Mouse (Mus musculus): Measurements from ENCODE around the gene Gm3629. TPM values are rescaled to one million over a fixed set of nuclear protein-coding genes. Genes with fewer than 3 reads are reported as not detected.
"Not testable (repeated sequence)": the region's sequence is repeated elsewhere in the genome, so short reads cannot be mapped to it uniquely, and the experiment has no call there.

The Gm3629 gene
- polyA plus RNA-seq (2014; fragmentation: Nextera tagmentation; extraction: Ambion mirVana) = 0.42 and 1.5 TPM in 2 replicates

DNA sequence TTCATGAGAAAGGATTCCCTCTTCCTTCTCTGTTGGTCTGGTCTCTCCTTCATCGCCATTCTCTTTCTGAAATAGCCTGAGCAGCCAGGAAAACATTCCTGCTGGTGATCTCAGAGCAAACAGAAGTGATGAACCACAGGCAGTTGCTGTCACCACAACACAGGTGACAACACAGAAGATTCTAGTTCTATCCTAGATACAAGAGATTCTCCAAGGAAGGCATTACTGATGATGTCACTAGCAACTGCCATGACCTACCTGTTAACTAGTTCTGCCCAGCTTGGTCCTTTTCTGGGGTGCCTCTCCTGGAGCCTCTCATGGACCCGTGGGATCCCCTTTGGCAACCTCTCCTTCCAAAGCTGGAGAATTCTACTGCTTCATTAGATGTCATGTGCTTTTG is at the start of gene Gm3629:
TSS of gene Gm3629 (minus strand) at position 101 of the 400 bp plus-strand sequence.
- H3K27me3 ChIP-seq (ENCODE audit: control insufficient read depth, insufficient read depth, low read length); H3K36me3 ChIP-seq (ENCODE audit: control insufficient read depth, insufficient read depth, low read length); H3K4me2 ChIP-seq; H3K9ac ChIP-seq (ENCODE audit: low read depth, low read length); ATAC-seq (replicated peaks; ENCODE audit: insufficient number of reproducible peaks, low FRiP score, low TSS enrichment); H3K4me1 ChIP-seq (ENCODE audit: control insufficient read depth, insufficient read depth, low read length); H3K27ac ChIP-seq (ENCODE audit: low read depth, low read length); H3K9me3 ChIP-seq (replicated peaks; ENCODE audit: control insufficient read depth, low read length); H3K4me3 ChIP-seq (ENCODE audit: low read depth, low read length): not testable (repeated sequence)
- 13% methylated on average over 1 of the region's 2 CpGs for WGBS (ENCODE audit: insufficient replicate concordance)

DNA sequence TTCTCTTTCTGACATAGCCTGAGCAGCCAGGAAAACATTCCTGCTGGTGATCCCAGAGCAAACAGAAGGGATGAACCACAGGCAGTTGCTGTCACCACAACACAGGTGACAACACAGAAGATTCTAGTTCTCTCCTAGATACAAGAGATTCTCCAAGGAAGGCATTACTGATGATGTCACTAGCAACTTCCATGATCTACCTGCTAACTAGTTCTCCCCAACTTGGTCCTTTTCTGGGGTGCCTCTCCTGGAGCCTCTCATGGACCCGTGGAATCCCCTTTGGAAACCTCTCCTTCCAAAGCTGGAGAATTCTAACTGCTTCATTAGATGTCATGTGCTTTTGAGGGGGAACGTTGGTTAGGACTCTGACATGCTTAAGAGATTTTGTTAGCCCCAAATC is 31.9 kb upstream of the Gm3629 start, which contains the start of gene Gm3460:
TSS of gene Gm3460 (minus strand) at position 101 of the 400 bp plus-strand sequence.
- not testable (repeated sequence) for H3K4me1 ChIP-seq (ENCODE audit: control insufficient read depth, insufficient read depth, low read length); H3K4me3 ChIP-seq (ENCODE audit: low read depth, low read length); H3K27ac ChIP-seq (ENCODE audit: low read depth, low read length); H3K4me2 ChIP-seq; H3K36me3 ChIP-seq (ENCODE audit: control insufficient read depth, insufficient read depth, low read length); ATAC-seq (replicated peaks; ENCODE audit: insufficient number of reproducible peaks, low FRiP score, low TSS enrichment); H3K9ac ChIP-seq (ENCODE audit: low read depth, low read length); H3K27me3 ChIP-seq (ENCODE audit: control insufficient read depth, insufficient read depth, low read length); H3K9me3 ChIP-seq (replicated peaks; ENCODE audit: control insufficient read depth, low read length)
- no CpG with 5 or more reads among the region's 2 CpGs for WGBS (ENCODE audit: insufficient replicate concordance)

DNA sequence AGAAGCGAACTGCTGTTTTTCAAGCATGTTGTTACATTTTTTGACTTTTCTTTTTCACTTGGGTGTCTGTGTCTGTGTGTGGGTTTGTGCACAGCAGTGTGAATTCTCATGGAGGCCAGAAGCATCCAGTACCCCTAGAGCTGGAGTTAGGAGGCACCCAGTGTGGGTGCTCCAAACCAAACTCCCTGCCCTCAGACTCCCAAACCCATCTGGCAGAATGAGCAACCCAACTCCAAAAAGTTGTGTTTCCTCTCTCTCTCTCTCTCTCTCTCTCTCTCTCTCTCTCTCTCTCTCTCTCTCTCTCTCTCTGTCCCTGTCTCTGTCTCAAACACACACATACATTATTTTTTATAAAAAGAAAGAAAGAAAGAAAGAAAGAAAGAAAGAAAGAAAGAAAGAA is 16.0 kb upstream of the Gm3629 start:
- H3K27ac ChIP-seq (ENCODE audit: low read depth, low read length); H3K4me1 ChIP-seq (ENCODE audit: control insufficient read depth, insufficient read depth, low read length); H3K9ac ChIP-seq (ENCODE audit: low read depth, low read length); H3K9me3 ChIP-seq (replicated peaks; ENCODE audit: control insufficient read depth, low read length); H3K27me3 ChIP-seq (ENCODE audit: control insufficient read depth, insufficient read depth, low read length); H3K4me2 ChIP-seq; H3K4me3 ChIP-seq (ENCODE audit: low read depth, low read length); H3K36me3 ChIP-seq (ENCODE audit: control insufficient read depth, insufficient read depth, low read length); ATAC-seq (replicated peaks; ENCODE audit: insufficient number of reproducible peaks, low FRiP score, low TSS enrichment): not testable (repeated sequence)
- no CpG with 5 or more reads among the region's 1 CpGs for WGBS (ENCODE audit: insufficient replicate concordance)

DNA sequence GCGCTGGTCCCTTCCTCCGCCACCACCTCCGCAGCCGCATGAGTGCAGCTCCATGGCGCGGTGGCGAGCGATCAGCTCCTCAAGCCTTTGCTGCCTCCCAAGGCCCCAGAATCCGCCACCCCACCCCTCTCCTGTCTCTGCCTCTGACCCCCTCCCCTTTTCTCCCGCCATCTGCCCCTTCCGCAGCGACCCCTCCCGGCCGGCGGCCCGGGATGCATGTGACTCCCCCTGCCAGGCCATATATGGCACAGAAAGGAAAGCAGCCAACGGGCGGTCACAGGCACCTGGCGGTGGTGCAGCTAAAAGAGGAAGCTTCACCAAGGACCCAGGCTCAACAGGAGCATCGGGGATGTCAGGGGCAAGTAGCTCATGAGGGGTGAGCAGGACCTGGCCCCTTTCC is 14.6 kb upstream of the Gm3629 start:
- H3K9ac ChIP-seq (ENCODE audit: low read depth, low read length) = 0 out of 2 replicates have a peak overlapping the region, but pooled peaks have one; percentile 28
- peak overlapping the region; percentile 56 for H3K4me2 ChIP-seq
- not testable (repeated sequence) for H3K27me3 ChIP-seq (ENCODE audit: control insufficient read depth, insufficient read depth, low read length); H3K36me3 ChIP-seq (ENCODE audit: control insufficient read depth, insufficient read depth, low read length); H3K9me3 ChIP-seq (replicated peaks; ENCODE audit: control insufficient read depth, low read length); ATAC-seq (replicated peaks; ENCODE audit: insufficient number of reproducible peaks, low FRiP score, low TSS enrichment); H3K27ac ChIP-seq (ENCODE audit: low read depth, low read length); H3K4me1 ChIP-seq (ENCODE audit: control insufficient read depth, insufficient read depth, low read length)
- H3K4me3 ChIP-seq (ENCODE audit: low read depth, low read length) = peak overlapping the region; percentile 31
- 5% methylated on average over 10 of the region's 20 CpGs for WGBS (ENCODE audit: insufficient replicate concordance)

GRCm38 (mm10) chr14:6604551-6604950 is 14.1 kb upstream of the Gm3629 start:
- 7% methylated on average over 17 of the region's 20 CpGs for WGBS (ENCODE audit: insufficient replicate concordance)
- not testable (repeated sequence) for H3K27ac ChIP-seq (ENCODE audit: low read depth, low read length); H3K27me3 ChIP-seq (ENCODE audit: control insufficient read depth, insufficient read depth, low read length); H3K9me3 ChIP-seq (replicated peaks; ENCODE audit: control insufficient read depth, low read length); H3K4me1 ChIP-seq (ENCODE audit: control insufficient read depth, insufficient read depth, low read length); H3K9ac ChIP-seq (ENCODE audit: low read depth, low read length); H3K36me3 ChIP-seq (ENCODE audit: control insufficient read depth, insufficient read depth, low read length); ATAC-seq (replicated peaks; ENCODE audit: insufficient number of reproducible peaks, low FRiP score, low TSS enrichment)
- Histone ChIP-seq H3K4me2 (peak overlapping the region; percentile 56), H3K4me3 (ENCODE audit: low read depth, low read length) (peak overlapping the region; percentile 31)

DNA sequence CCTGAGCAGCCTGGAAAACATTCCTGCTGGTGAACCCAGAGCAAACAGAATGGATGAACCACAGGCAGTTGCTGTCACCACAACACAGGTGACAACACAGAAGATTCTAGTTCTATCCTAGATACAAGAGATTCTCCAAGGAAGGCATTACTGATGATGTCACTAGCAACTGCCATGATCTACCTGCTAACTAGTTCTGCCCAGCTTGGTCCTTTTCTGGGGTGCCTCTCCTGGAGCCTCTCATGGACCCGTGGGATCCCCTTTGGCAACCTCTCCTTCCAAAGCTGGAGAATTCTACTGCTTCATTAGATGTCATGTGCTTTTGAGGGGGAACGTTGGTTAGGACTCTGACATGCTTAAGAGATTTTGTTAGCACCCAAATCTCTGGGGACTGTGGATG is 53.2 kb downstream of the Gm3629 start, which contains the start of gene Gm8356:
TSS of gene Gm8356 (minus strand) at position 101 of the 400 bp plus-strand sequence.
- H3K4me2 ChIP-seq; H3K4me1 ChIP-seq (ENCODE audit: control insufficient read depth, insufficient read depth, low read length); H3K9ac ChIP-seq (ENCODE audit: low read depth, low read length); H3K27ac ChIP-seq (ENCODE audit: low read depth, low read length); H3K4me3 ChIP-seq (ENCODE audit: low read depth, low read length); H3K27me3 ChIP-seq (ENCODE audit: control insufficient read depth, insufficient read depth, low read length); H3K9me3 ChIP-seq (replicated peaks; ENCODE audit: control insufficient read depth, low read length); ATAC-seq (replicated peaks; ENCODE audit: insufficient number of reproducible peaks, low FRiP score, low TSS enrichment); H3K36me3 ChIP-seq (ENCODE audit: control insufficient read depth, insufficient read depth, low read length): not testable (repeated sequence)
- WGBS (ENCODE audit: insufficient replicate concordance) = no CpG with 5 or more reads among the region's 2 CpGs

Other genes starting within 250 kb of the Gm3629 start
- gene Gm3618, start 246.9 kb downstream of the Gm3629 start, polyA plus RNA-seq (2014; fragmentation: Nextera tagmentation; extraction: Ambion mirVana) = not detected in 2 replicates
- not detected in 2 replicates for gene Gm16440, start 200.3 kb downstream of the Gm3629 start, polyA plus RNA-seq (2014; fragmentation: Nextera tagmentation; extraction: Ambion mirVana)
- gene Gm3591, start 178.1 kb downstream of the Gm3629 start, polyA plus RNA-seq (2014; fragmentation: Nextera tagmentation; extraction: Ambion mirVana) = 3.5 and 3.6 TPM in 2 replicates
- not detected in 2 replicates for gene Gm3594, start 146.0 kb downstream of the Gm3629 start, polyA plus RNA-seq (2014; fragmentation: Nextera tagmentation; extraction: Ambion mirVana)
- gene Gm8356, start 53.3 kb downstream of the Gm3629 start, polyA plus RNA-seq (2014; fragmentation: Nextera tagmentation; extraction: Ambion mirVana) = not detected in 2 replicates
- 0.61 TPM in 1 of 2 replicates, not detected in the other for gene Gm3460, start 31.8 kb upstream of the Gm3629 start, polyA plus RNA-seq (2014; fragmentation: Nextera tagmentation; extraction: Ambion mirVana)
- gene Gm10251, start 93.6 kb upstream of the Gm3629 start, polyA plus RNA-seq (2014; fragmentation: Nextera tagmentation; extraction: Ambion mirVana) = 0.34 and 0.61 TPM in 2 replicates
- gene Gm8050, start 129.6 kb upstream of the Gm3629 start, polyA plus RNA-seq (2014; fragmentation: Nextera tagmentation; extraction: Ambion mirVana) = not detected in 2 replicates
- 10.1 and 14.1 TPM in 2 replicates for gene Gm3636, start 151.7 kb upstream of the Gm3629 start, polyA plus RNA-seq (2014; fragmentation: Nextera tagmentation; extraction: Ambion mirVana)
- not detected in 2 replicates for gene Gm8362, start 183.8 kb upstream of the Gm3629 start, polyA plus RNA-seq (2014; fragmentation: Nextera tagmentation; extraction: Ambion mirVana)
- gene Gm3642, start 249.7 kb upstream of the Gm3629 start, polyA plus RNA-seq (2014; fragmentation: Nextera tagmentation; extraction: Ambion mirVana) = not detected in 2 replicates